Mouse (Mus musculus): Measurements from ENCODE around the gene Samd11. TPM values are rescaled to one million over a fixed set of nuclear protein-coding genes. Genes with fewer than 3 reads are reported as not detected.
A peak's percentile ranks its signal among the peaks of the same experiment; 100 is the strongest.

Gene Samd11
- polyA plus RNA-seq, 1 experiment from 2014 or later, result 0.24 TPM

DNA sequence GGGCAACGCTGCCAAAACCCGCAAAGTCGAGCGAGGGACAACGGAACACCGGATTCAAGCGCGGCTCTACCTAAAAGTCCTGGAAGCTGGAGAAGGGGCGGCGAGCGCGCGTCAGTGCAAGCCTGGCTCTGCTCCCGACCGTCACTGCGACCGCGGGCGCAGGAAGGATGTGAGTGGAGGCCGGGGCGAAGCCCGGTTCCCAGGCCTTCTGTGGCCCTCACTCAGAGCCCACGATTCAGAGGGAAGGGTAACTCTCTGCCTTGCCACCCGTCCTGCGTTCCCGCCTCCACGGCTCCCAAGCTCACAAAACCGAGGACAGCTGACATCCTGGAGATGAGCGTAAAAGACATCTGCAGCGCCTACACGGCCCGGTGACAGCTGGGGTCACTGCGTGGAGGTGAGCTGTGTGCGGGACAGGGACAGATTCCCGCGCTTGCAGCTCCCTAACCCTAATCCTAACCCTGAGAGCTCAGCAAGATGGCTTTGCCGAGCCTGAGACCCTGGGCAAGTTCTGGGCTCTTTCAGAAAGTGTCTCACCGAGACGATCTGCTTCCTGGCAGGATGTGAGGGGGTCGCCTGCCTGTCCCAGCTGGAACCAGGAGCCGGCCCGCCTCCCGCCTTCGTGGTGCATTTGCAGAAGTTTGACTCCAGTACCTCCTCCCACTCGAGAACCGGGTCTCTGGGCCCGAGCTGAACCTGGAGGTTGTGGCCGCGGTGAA, 51.9 kb downstream of the Samd11 start:
- Histone ChIP-seq H3K4me2 (replicated peaks; ENCODE audit: low read depth, low read length) (peak overlapping the region; percentile 90), H3K4me3 (ENCODE audit: low read depth, low read length) (peak overlapping the region; percentile 58), H3K9ac (replicated peaks; ENCODE audit: low read depth) (peak overlapping the region; percentile 56), H3K27me3 (replicated peaks; ENCODE audit: insufficient read depth, low read length) (0 out of 2 replicates have a peak, but pooled peaks cover 9% of the 10 kb centered on the region), H3K36me3 (ENCODE audit: insufficient read depth, low read length) (no peaks in the 10 kb centered on the region), H3K9me3 (ENCODE audit: low read length) (no peaks in the 10 kb centered on the region), H3K27ac (ENCODE audit: low read length) (peak overlapping the region; percentile 80), H3K4me1 (ENCODE audit: insufficient read depth, low read depth, low read length) (no peaks in the 10 kb centered on the region)
- peak; percentile 52 for ATAC-seq
- DNase-seq (ENCODE audit: low spot score), result peak; percentile 48
- TF ChIP-seq CTCF (IDR thresholded peaks at IDR 0.05), result no peak
- no peak for TF ChIP-seq EP300 (IDR thresholded peaks at IDR 0.05)
- under 1% methylated on average over 43 of the region's 49 CpGs for WGBS

DNA sequence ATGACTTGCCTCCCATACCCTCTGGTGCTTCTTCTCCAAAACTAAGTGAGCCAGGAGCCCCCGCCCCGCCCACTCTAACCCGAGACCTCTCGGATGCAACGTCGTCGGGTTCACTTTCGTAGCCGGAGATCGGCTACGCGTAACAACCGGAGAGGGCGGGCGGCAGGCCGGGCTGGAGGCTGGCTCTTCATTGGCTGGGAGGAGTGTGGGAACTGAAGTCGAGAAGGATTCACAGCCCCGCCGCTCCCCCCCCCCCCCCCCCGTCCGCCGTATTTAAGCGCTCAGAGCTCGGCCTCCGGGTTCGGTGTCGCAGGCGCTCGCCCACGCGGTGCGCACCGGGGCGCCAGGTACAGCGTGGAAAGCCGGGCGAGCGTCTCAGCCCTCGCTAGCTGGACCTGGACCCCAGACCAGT, 52.5 kb downstream of the Samd11 start, which contains the start of gene AW011738:
AW011738 (plus strand) TSS at position 304 of the 412 bp plus-strand sequence.
- peak within 1 kb of the TSS; percentile 80 for H3K27ac ChIP-seq (ENCODE audit: low read length)
- ATAC-seq (peak; percentile 87), DNase-seq (ENCODE audit: low spot score) (peak; percentile 88)
- 0 out of 2 replicates have a peak, but pooled peaks cover 9% of the 10 kb centered on the region for H3K27me3 ChIP-seq (replicated peaks; ENCODE audit: insufficient read depth, low read length)
- H3K4me1 ChIP-seq (ENCODE audit: insufficient read depth, low read depth, low read length), result no peaks in the 10 kb centered on the region
- no peaks in the 10 kb centered on the region for H3K36me3 ChIP-seq (ENCODE audit: insufficient read depth, low read length)
- WGBS, result 1% methylated on average over 24 of the region's 39 CpGs
- H3K4me2 ChIP-seq (replicated peaks; ENCODE audit: low read depth, low read length), result peak within 1 kb of the TSS; percentile 90
- TF ChIP-seq CTCF (IDR thresholded peaks at IDR 0.05), result no peak
- TF ChIP-seq EP300 (IDR thresholded peaks at IDR 0.05), result no peak
- H3K4me3 ChIP-seq (ENCODE audit: low read depth, low read length), result peak within 1 kb of the TSS; percentile 58
- H3K9me3 ChIP-seq (ENCODE audit: low read length), result no peaks in the 10 kb centered on the region
- peak within 1 kb of the TSS; percentile 56 for H3K9ac ChIP-seq (replicated peaks; ENCODE audit: low read depth)

DNA sequence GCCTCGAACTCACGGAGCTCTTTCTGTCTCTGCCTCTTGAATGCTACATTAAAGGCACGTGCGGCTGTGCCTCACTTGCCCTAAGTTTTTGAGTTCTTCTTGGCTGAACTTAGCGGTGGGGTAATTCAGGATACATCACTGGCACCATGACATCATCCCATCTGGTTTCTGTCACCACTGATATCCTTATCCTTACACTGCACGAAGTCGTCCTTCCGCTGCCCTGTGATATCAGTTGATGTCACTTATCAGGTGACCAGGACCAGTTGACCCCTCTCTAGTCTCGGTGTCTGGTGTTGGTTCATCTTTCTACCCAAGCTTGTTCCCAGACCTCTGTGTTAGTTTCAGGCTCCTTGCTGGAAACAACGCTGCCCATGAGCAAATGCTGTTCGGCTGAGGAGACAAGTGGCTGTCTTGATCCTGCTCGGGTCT, 53.0 kb downstream of the Samd11 start:
- H3K27ac ChIP-seq (ENCODE audit: low read length), result 0 out of 2 replicates have a peak overlapping the region, but pooled peaks have one; percentile 80
- H3K4me1 ChIP-seq (ENCODE audit: insufficient read depth, low read depth, low read length), result no peaks in the 10 kb centered on the region
- WGBS, result 37% methylated on average over 12 of the region's 12 CpGs
- peak overlapping the region; percentile 58 for H3K4me3 ChIP-seq (ENCODE audit: low read depth, low read length)
- peak overlapping the region; percentile 90 for H3K4me2 ChIP-seq (replicated peaks; ENCODE audit: low read depth, low read length)
- no peaks in the 10 kb centered on the region for H3K36me3 ChIP-seq (ENCODE audit: insufficient read depth, low read length)
- TF ChIP-seq CTCF (IDR thresholded peaks at IDR 0.05) (no peak), EP300 (IDR thresholded peaks at IDR 0.05) (no peak)
- 0 out of 2 replicates have a peak overlapping the region, but pooled peaks have one; percentile 56 for H3K9ac ChIP-seq (replicated peaks; ENCODE audit: low read depth)
- 0 out of 2 replicates have a peak, but pooled peaks cover 9% of the 10 kb centered on the region for H3K27me3 ChIP-seq (replicated peaks; ENCODE audit: insufficient read depth, low read length)
- ATAC-seq (no peak), DNase-seq (ENCODE audit: low spot score) (no peak)
- H3K9me3 ChIP-seq (ENCODE audit: low read length), result no peaks in the 10 kb centered on the region

DNA sequence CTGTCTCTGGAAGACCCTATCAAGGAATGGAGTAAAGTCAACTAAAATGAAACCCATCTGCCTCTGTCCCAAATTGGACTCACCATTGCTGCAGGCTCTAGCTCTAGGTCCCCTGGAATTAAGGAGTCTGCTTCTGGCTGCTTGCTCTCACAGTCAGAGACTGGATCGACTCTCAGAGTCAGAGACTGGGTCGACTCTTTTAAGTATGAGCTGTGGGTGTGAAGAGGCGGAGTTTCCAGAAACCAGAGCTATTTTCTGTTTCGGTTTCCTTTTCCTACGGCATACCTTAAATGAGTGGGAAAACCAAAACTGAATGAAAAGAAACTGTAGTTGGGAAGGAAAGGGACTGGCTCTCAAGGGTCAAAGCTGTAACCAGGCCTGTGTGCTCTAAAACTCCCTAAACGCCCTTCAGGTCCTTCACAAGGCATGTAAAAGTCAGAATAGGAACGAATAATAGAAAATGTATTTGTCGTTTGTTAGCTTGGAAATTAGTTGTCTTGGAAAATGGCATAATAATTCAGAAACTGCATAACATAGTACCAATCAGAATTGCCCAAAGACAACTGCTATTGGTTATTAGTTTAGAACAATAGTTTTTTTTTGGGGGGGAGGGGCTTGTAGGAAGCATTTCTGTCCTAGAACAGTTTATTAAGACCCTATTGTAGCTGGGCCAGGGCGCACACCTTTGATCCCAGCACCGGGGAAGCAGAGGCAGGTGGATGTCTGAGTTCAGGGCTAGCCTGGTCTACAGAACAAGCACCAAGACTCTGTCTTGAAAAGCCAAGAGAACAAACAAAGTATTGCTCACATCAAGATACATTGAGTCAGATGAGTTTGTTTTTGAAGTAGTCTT, 54.6 kb downstream of the Samd11 start, which contains the start of gene Isg15:
Isg15 (minus strand) TSS at position 196 of the 853 bp plus-strand sequence.
- ATAC-seq (no peak), DNase-seq (ENCODE audit: low spot score) (peak; percentile 85)
- Histone ChIP-seq H3K4me3 (ENCODE audit: low read depth, low read length) (peak within 1 kb of the TSS; percentile 21), H3K27ac (ENCODE audit: low read length) (peak within 1 kb of the TSS; percentile 32; the same call in 1 of the 2 replicates), H3K9me3 (ENCODE audit: low read length) (no peaks in the 10 kb centered on the region), H3K4me1 (ENCODE audit: insufficient read depth, low read depth, low read length) (no peaks in the 10 kb centered on the region), H3K27me3 (replicated peaks; ENCODE audit: insufficient read depth, low read length) (0 out of 2 replicates have a peak, but pooled peaks cover 9% of the 10 kb centered on the region), H3K4me2 (replicated peaks; ENCODE audit: low read depth, low read length) (peak within 1 kb of the TSS; percentile 42), H3K36me3 (ENCODE audit: insufficient read depth, low read length) (no peaks in the 10 kb centered on the region), H3K9ac (replicated peaks; ENCODE audit: low read depth) (no peak within 1 kb of the TSS; the same call in 1 of the 2 replicates)
- 46% methylated on average over 10 of the region's 10 CpGs for WGBS
- no peak for TF ChIP-seq CTCF (IDR thresholded peaks at IDR 0.05)
- 0 out of 2 replicates have a peak, but pooled peaks have one; percentile 22 for TF ChIP-seq EP300 (IDR thresholded peaks at IDR 0.05)

DNA sequence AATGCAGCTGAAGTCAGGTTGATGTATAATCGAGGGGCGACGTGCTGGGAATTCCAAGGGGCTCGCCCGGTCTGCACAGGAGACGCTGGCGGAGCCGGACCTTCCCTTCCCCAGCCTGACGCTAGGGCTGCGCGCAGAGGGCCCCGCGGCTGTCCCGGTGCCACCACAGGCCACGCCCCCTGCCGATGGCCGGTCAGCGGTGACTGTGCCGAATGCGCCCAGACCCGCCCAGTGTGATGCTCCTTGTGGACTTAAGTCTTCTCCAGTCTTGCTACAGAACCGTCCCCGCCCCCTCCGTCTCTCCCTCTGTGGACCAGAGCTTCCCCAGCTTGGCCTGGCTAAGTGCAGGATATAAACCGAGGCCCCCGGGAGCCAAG, 57.6 kb downstream of the Samd11 start:
- Histone ChIP-seq H3K4me3 (ENCODE audit: low read depth, low read length) (peak overlapping the region; percentile 93), H3K27me3 (replicated peaks; ENCODE audit: insufficient read depth, low read length) (no peaks in the 10 kb centered on the region), H3K4me2 (replicated peaks; ENCODE audit: low read depth, low read length) (peak overlapping the region; percentile 66), H3K27ac (ENCODE audit: low read length) (peak overlapping the region; percentile 95), H3K36me3 (ENCODE audit: insufficient read depth, low read length) (no peaks in the 10 kb centered on the region), H3K4me1 (ENCODE audit: insufficient read depth, low read depth, low read length) (peaks cover 9% of the 10 kb centered on the region), H3K9ac (replicated peaks; ENCODE audit: low read depth) (0 out of 2 replicates have a peak overlapping the region, but pooled peaks have one; percentile 32), H3K9me3 (ENCODE audit: low read length) (no peaks in the 10 kb centered on the region)
- peak; percentile 92 for ATAC-seq
- peak; percentile 98 for DNase-seq (ENCODE audit: low spot score)
- TF ChIP-seq CTCF (IDR thresholded peaks at IDR 0.05) (peak; percentile 68), EP300 (IDR thresholded peaks at IDR 0.05) (no peak)
- under 1% methylated on average over 21 of the region's 26 CpGs for WGBS
